In genomic region chr10:75592585-75592984, GRCm38 (mm10) we compare ENCODE assay signal across 26 mouse cellular contexts. TPM values are rescaled to one million over a fixed set of nuclear protein-coding genes. Genes with fewer than 3 reads are reported as not detected.
DNase-seq lines count a peak whose midpoint lies in the region; ATAC-seq and TF ChIP-seq lines count a peak whose summit lies in the region.
"Had no signal": no experiment of that assay in that cellular context is flagged by ENCODE, and none has a peak within 500 bp of the region (broad histone marks: within the 10 kb centered on the region; RNA-seq: fewer than 3 reads in every experiment).

No protein-coding gene starts in this region.

- no peak for TF ChIP-seq POLR2A in thymus, adult 2 months (IDR thresholded peaks at IDR 0.05; ENCODE audit: control insufficient read depth, extremely low read depth, insufficient read depth, low read length, poor library complexity)
- no peak for TF ChIP-seq POLR2A in small intestine, adult 2 months (IDR thresholded peaks at IDR 0.05; ENCODE audit: low read depth, low read length)

- intact Hi-C loops in gastrocnemius, adult 2 months (cut with DNase I): no loop called here
- intact Hi-C loops in heart, postnatal 10 days (cut with DNase I): no loop called here

- H3K36me3 ChIP-seq in thymus, adult 2 months (ENCODE audit: control insufficient read depth, insufficient read depth, low read length): no peaks in the 10 kb centered on the region
- no peaks in the 10 kb centered on the region for H3K36me3 ChIP-seq in small intestine, adult 2 months (ENCODE audit: control insufficient read depth, insufficient read depth, low read length)
- no peaks in the 10 kb centered on the region for H3K36me3 ChIP-seq in forebrain, embryonic 15.5 days
- H3K36me3 ChIP-seq: embryonic facial prominence, embryonic 15.5 days; kidney, embryonic 15.5 days; limb, embryonic 12.5 days; liver, embryonic 13.5 days; neural tube, embryonic 15.5 days had no signal

- H3K27me3 ChIP-seq in thymus, adult 2 months (ENCODE audit: control insufficient read depth, insufficient read depth, low read length): no peaks in the 10 kb centered on the region
- H3K27me3 ChIP-seq in small intestine, adult 2 months (ENCODE audit: control insufficient read depth, insufficient read depth, low read length): no peaks in the 10 kb centered on the region
- no peaks in the 10 kb centered on the region for H3K27me3 ChIP-seq in forebrain, embryonic 15.5 days
- H3K27me3 ChIP-seq: embryonic facial prominence, embryonic 15.5 days; kidney, embryonic 15.5 days; limb, embryonic 12.5 days; liver, embryonic 13.5 days; neural tube, embryonic 15.5 days had no signal

- WGBS in thymus, adult 2 months: 81% methylated on average over 7 of the region's 7 CpGs
- WGBS in small intestine, adult 2 months: 67% methylated on average over 7 of the region's 7 CpGs
- 80% methylated on average over 7 of the region's 7 CpGs for WGBS in forebrain, embryonic 15.5 days

- no peak overlapping the region for H3K4me2 ChIP-seq in forebrain, embryonic 15.5 days (replicated peaks)
- H3K4me2 ChIP-seq: embryonic facial prominence, embryonic 15.5 days; heart, embryonic 11.5 days; limb, embryonic 12.5 days; liver, embryonic 13.5 days; midbrain, embryonic 11.5 days; neural tube, embryonic 15.5 days had no signal

- no peaks in the 10 kb centered on the region for H3K9me3 ChIP-seq in forebrain, embryonic 15.5 days
- H3K9me3 ChIP-seq: embryonic facial prominence, embryonic 15.5 days; liver, embryonic 13.5 days; neural tube, embryonic 15.5 days had no signal

- peak overlapping the region; percentile 84 for H3K27ac ChIP-seq in gastrocnemius, adult 2 months
- H3K27ac ChIP-seq in thymus, adult 2 months (ENCODE audit: control insufficient read depth, insufficient read depth, low read length): peak overlapping the region; percentile 98
- H3K27ac ChIP-seq in small intestine, adult 2 months (ENCODE audit: insufficient read depth, low read depth, low read length): peak overlapping the region; percentile 84
- H3K27ac ChIP-seq in forebrain, embryonic 15.5 days (replicated peaks): no peak overlapping the region
- H3K27ac ChIP-seq: embryonic facial prominence, embryonic 15.5 days; limb, embryonic 12.5 days; liver, embryonic 13.5 days; neural tube, embryonic 15.5 days had no signal

- peak; percentile 48 for DNase-seq in gastrocnemius, adult 2 months
- DNase-seq in gastrocnemius, postnatal 10 days: no peak
- DNase-seq in heart, postnatal 10 days: peak; percentile 4 to 12
- no peak for DNase-seq in heart, adult 8-10 months (ENCODE audit: low spot score)
- peak; percentile 10 for DNase-seq in thymus, adult 2 months
- no peak for DNase-seq in thymus, postnatal 0 days (ENCODE audit: low spot score)
- DNase-seq: adrenal gland, postnatal 25 days; cerebellum, adult 9-10 months; gastrocnemius, postnatal 36 days; kidney, adult 11 months; kidney, postnatal 36 days; liver, embryonic 13.5 days; right cerebral cortex, adult 18-20 months; right cerebral cortex, postnatal 4 days had no signal

- H3K4me1 ChIP-seq in thymus, adult 2 months (replicated peaks; ENCODE audit: control insufficient read depth, insufficient read depth, low read length): peaks cover 38% of the 10 kb centered on the region
- H3K4me1 ChIP-seq in small intestine, adult 2 months (ENCODE audit: control insufficient read depth, insufficient read depth, insufficient read length, low read length): peaks cover 17% of the 10 kb centered on the region
- peaks cover 7% of the 10 kb centered on the region for H3K4me1 ChIP-seq in forebrain, embryonic 15.5 days

- no peak overlapping the region for H3K9ac ChIP-seq in forebrain, embryonic 15.5 days (replicated peaks)
- H3K9ac ChIP-seq: embryonic facial prominence, embryonic 15.5 days; kidney, embryonic 15.5 days; limb, embryonic 12.5 days; liver, embryonic 13.5 days; neural tube, embryonic 15.5 days had no signal

- TF ChIP-seq CTCF in gastrocnemius, adult 2 months (IDR thresholded peaks at IDR 0.05): no peak
- TF ChIP-seq CTCF in thymus, adult 2 months (IDR thresholded peaks at IDR 0.05; ENCODE audit: borderline replicate concordance, control insufficient read depth, extremely low read depth, insufficient read depth, low read length, poor library complexity): no peak
- TF ChIP-seq CTCF in small intestine, adult 2 months (IDR thresholded peaks at IDR 0.05; ENCODE audit: extremely low read depth, insufficient read length, insufficient replicate concordance, low read depth, low read length): no peak

- ATAC-seq in forebrain, embryonic 15.5 days (replicated peaks): no peak
- ATAC-seq: CD4-positive, CD25-positive, alpha-beta regulatory T cell, adult 4 months; forebrain, embryonic 14.5 days had no signal

- no peak overlapping the region for H3K4me3 ChIP-seq in gastrocnemius, adult 2 months
- no peak overlapping the region for H3K4me3 ChIP-seq in thymus, adult 2 months (ENCODE audit: control insufficient read depth, insufficient read depth, low read length)
- 0 out of 2 replicates have a peak overlapping the region, but pooled peaks have one; percentile 47 for H3K4me3 ChIP-seq in small intestine, adult 2 months (ENCODE audit: low read depth, low read length)
- no peak overlapping the region for H3K4me3 ChIP-seq in forebrain, embryonic 15.5 days
- H3K4me3 ChIP-seq: embryonic facial prominence, embryonic 15.5 days; kidney, embryonic 15.5 days; limb, embryonic 12.5 days; liver, embryonic 13.5 days; neural tube, embryonic 15.5 days had no signal

RNA-seq across cellular contexts. Expression of gene Ggt5, which starts 3.4 kb away (rescaled TPM):
- 1 to 10 TPM; 2.9 to 4.6 TPM for total RNA-seq in gastrocnemius, adult 2 months (2021)
- 1 to 10 TPM; 5.8 to 7.0 TPM for total RNA-seq in gastrocnemius, postnatal 10 days (2021)
- total RNA-seq in heart, postnatal 10 days (2021): 1 to 10 TPM; 6.8 to 8.7 TPM
- total RNA-seq in heart, adult 8-10 months (2022): 1 to 10 TPM; 3.4 to 4.9 (median 4.9) TPM
- polyA plus RNA-seq in thymus, adult 2 months (2012; rRNA removed): 49.5 and 73.6 TPM in 2 replicates
- 11.9 and 12.0 TPM in 2 replicates for polyA plus RNA-seq in thymus, postnatal 0 days (2015; fragmentation: Nextera tagmentation; extraction: Ambion mirVana)
- polyA plus RNA-seq in small intestine, adult 2 months (2012; rRNA removed): 17.9 and 27.0 TPM in 2 replicates
- 2.5 and 3.0 TPM in 2 replicates for polyA plus RNA-seq in forebrain, embryonic 15.5 days (2015; fragmentation: Nextera tagmentation; extraction: Ambion mirVana)

RNA-seq across cellular contexts. Expression of gene Ggt1, which starts 31.2 kb away (rescaled TPM):
- not detected for total RNA-seq in gastrocnemius, adult 2 months (2021)
- total RNA-seq in gastrocnemius, postnatal 10 days (2021): 1 to 10 TPM in 1 of 2 experiments, under 1 TPM in 1; 0.52 to 1.0 TPM
- not detected for total RNA-seq in heart, postnatal 10 days (2021)
- not detected for total RNA-seq in heart, adult 8-10 months (2022)
- 5.6 and 6.9 TPM in 2 replicates for polyA plus RNA-seq in thymus, adult 2 months (2012; rRNA removed)
- polyA plus RNA-seq in thymus, postnatal 0 days (2015; fragmentation: Nextera tagmentation; extraction: Ambion mirVana): 0.90 and 1.5 TPM in 2 replicates
- 454 and 722 TPM in 2 replicates for polyA plus RNA-seq in small intestine, adult 2 months (2012; rRNA removed)
- 0.67 and 0.79 TPM in 2 replicates for polyA plus RNA-seq in forebrain, embryonic 15.5 days (2015; fragmentation: Nextera tagmentation; extraction: Ambion mirVana)
- total RNA-seq: adrenal gland, postnatal 25 days had no signal
- polyA plus RNA-seq: macrophage had no signal

RNA-seq across cellular contexts. Expression of gene Lrrc75b, which starts 32.5 kb away (rescaled TPM):
- total RNA-seq in gastrocnemius, adult 2 months (2021): under 1 TPM; 0.11 to 0.15 TPM
- total RNA-seq in gastrocnemius, postnatal 10 days (2021): 1 to 10 TPM; 1.3 to 1.9 TPM
- total RNA-seq in heart, postnatal 10 days (2021): 1 to 10 TPM; 1.0 to 1.2 TPM
- total RNA-seq in heart, adult 8-10 months (2022): 1 to 10 TPM in 2 of 4 experiments, under 1 TPM in 2; 0.79 to 1.6 (median 0.97) TPM
- 1.8 and 2.2 TPM in 2 replicates for polyA plus RNA-seq in thymus, adult 2 months (2012; rRNA removed)
- 0.41 and 0.86 TPM in 2 replicates for polyA plus RNA-seq in thymus, postnatal 0 days (2015; fragmentation: Nextera tagmentation; extraction: Ambion mirVana)
- polyA plus RNA-seq in small intestine, adult 2 months (2012; rRNA removed): 1.8 and 1.9 TPM in 2 replicates
- 16.4 TPM in 2 replicates for polyA plus RNA-seq in forebrain, embryonic 15.5 days (2015; fragmentation: Nextera tagmentation; extraction: Ambion mirVana)
- total RNA-seq: common myeloid progenitor, adult 5-6 weeks had no signal
- polyA plus RNA-seq: macrophage had no signal

RNA-seq across cellular contexts. Expression of gene Susd2, which starts 51.2 kb away (rescaled TPM):
- total RNA-seq in gastrocnemius, adult 2 months (2021): 1 to 10 TPM; 1.0 to 2.4 TPM
- 1 to 10 TPM; 2.6 to 3.3 TPM for total RNA-seq in gastrocnemius, postnatal 10 days (2021)
- 1 to 10 TPM; 2.8 to 3.4 TPM for total RNA-seq in heart, postnatal 10 days (2021)
- total RNA-seq in heart, adult 8-10 months (2022): 1 to 10 TPM in 3 of 4 experiments, under 1 TPM in 1; 0.98 to 2.2 (median 1.7) TPM
- 11.1 and 11.2 TPM in 2 replicates for polyA plus RNA-seq in thymus, adult 2 months (2012; rRNA removed)
- polyA plus RNA-seq in thymus, postnatal 0 days (2015; fragmentation: Nextera tagmentation; extraction: Ambion mirVana): 1.9 and 2.9 TPM in 2 replicates
- polyA plus RNA-seq in small intestine, adult 2 months (2012; rRNA removed): 19.1 and 261 TPM in 2 replicates
- polyA plus RNA-seq in forebrain, embryonic 15.5 days (2015; fragmentation: Nextera tagmentation; extraction: Ambion mirVana): 1.0 and 1.4 TPM in 2 replicates

Comparison
In these comparisons a context has a peak if more than half of its experiments do, and no peak if none do; other contexts are left out.
1. DNase-seq: peak in gastrocnemius, adult 2 months (single experiment), heart, postnatal 10 days (2 of 2) and thymus, adult 2 months (single experiment); none in gastrocnemius, postnatal 10 days (single experiment), heart, adult 8-10 months (single experiment) and thymus, postnatal 0 days (single experiment).